Mouse (Mus musculus) megakaryocyte, embryonic 14.5 days (primary cell): ENCODE measurements around the gene Tmem125. TPM values are rescaled to one million over a fixed set of nuclear protein-coding genes. Genes with fewer than 3 reads are reported as not detected.

Source experiments
- H3K27me3 ChIP-seq: replicated peaks from 2 replicates; pipeline ENCODE3; 2012; ENCODE audit warnings: inconsistent platforms
- H3K36me3 ChIP-seq: replicated peaks from 2 replicates; pipeline ENCODE3; 2012; ENCODE audit warnings: low read length, inconsistent platforms, mixed read lengths
- H3K4me1 ChIP-seq: 2 replicates; pipeline ENCODE4 v1.6.1; 2012; ENCODE audit warnings: inconsistent platforms
- H3K4me3 ChIP-seq: replicated peaks from 2 replicates; pipeline ENCODE3; 2012; ENCODE audit warnings: moderate library complexity, mild to moderate bottlenecking, inconsistent platforms
- H3K9me3 ChIP-seq: 2 replicates; pipeline ENCODE4 v1.6.1; 2012; ENCODE audit warnings: inconsistent platforms
- FLI1 ChIP-seq: IDR thresholded peaks from 2 replicates; pipeline ENCODE4 v1.6.1; 2012; ENCODE audit warnings: low read length, inconsistent platforms, mixed read lengths
- GATA1 ChIP-seq: IDR thresholded peaks from 3 replicates; pipeline ENCODE4 v1.6.1; 2012; ENCODE audit warnings: mixed read lengths, low read length, inconsistent platforms, borderline replicate concordance
- polyA plus RNA-seq: library from polyadenylated mRNA; stranded (reverse); fragments of >175 nt; gene quantifications from 2 replicates; pipeline ENCODE4 v1.2.3, GENCODE M21; 2012; ENCODE audit warnings: low replicate concordance; ENCODE audit not compliant: insufficient read depth

The Tmem125 gene
- polyA plus RNA-seq, 1 experiment: 0.22 TPM

- Histone ChIP-seq H3K4me1 (peaks cover 43% of the 10 kb centered on the region), H3K4me3 (no peak overlapping the region), H3K9me3 (no peaks in the 10 kb centered on the region), H3K27me3 (peaks cover 55% of the 10 kb centered on the region), H3K36me3 (no peaks in the 10 kb centered on the region)
- no peak for TF ChIP-seq FLI1
- TF ChIP-seq GATA1: no peak
Measured at GRCm38 (mm10) chr4:118539904-118540303, 3.9 kb downstream of the Tmem125 start.

- peaks cover 9% of the 10 kb centered on the region for H3K36me3 ChIP-seq
- peaks cover 30% of the 10 kb centered on the region for H3K4me1 ChIP-seq
- TF ChIP-seq FLI1 (no peak), GATA1 (no peak)
- peaks cover 37% of the 10 kb centered on the region for H3K27me3 ChIP-seq
- H3K9me3 ChIP-seq: no peaks in the 10 kb centered on the region
- H3K4me3 ChIP-seq: no peak overlapping the region
Measured at GRCm38 (mm10) chr4:118537801-118538200, 6.0 kb downstream of the Tmem125 start.

- Histone ChIP-seq H3K4me1 (peaks cover 32% of the 10 kb centered on the region), H3K27me3 (peaks cover 19% of the 10 kb centered on the region), H3K36me3 (peaks cover 20% of the 10 kb centered on the region), H3K4me3 (no peak overlapping the region), H3K9me3 (no peaks in the 10 kb centered on the region)
- no peak for TF ChIP-seq FLI1
- no peak for TF ChIP-seq GATA1
Measured at GRCm38 (mm10) chr4:118535610-118536009, 8.2 kb downstream of the Tmem125 start.

GRCm38 (mm10) chr4:118533605-118534004 lies 10.2 kb downstream of the Tmem125 start:
- no peaks in the 10 kb centered on the region for H3K9me3 ChIP-seq
- H3K4me3 ChIP-seq: no peak overlapping the region
- peaks cover 24% of the 10 kb centered on the region for H3K4me1 ChIP-seq
- peaks cover 39% of the 10 kb centered on the region for H3K36me3 ChIP-seq
- TF ChIP-seq GATA1 (no peak), FLI1 (no peak)
- peaks cover 11% of the 10 kb centered on the region for H3K27me3 ChIP-seq

- H3K27me3 ChIP-seq: peaks cover 8% of the 10 kb centered on the region
- no peaks in the 10 kb centered on the region for H3K9me3 ChIP-seq
- TF ChIP-seq GATA1 (no peak), FLI1 (no peak)
- H3K4me1 ChIP-seq: peaks cover 26% of the 10 kb centered on the region
- H3K4me3 ChIP-seq: no peak overlapping the region
- H3K36me3 ChIP-seq: peaks cover 44% of the 10 kb centered on the region
Measured at GRCm38 (mm10) chr4:118533156-118533555, 10.7 kb downstream of the Tmem125 start.

GRCm38 (mm10) chr4:118532663-118533062 lies 11.2 kb downstream of the Tmem125 start:
- peaks cover 25% of the 10 kb centered on the region for H3K4me1 ChIP-seq
- H3K27me3 ChIP-seq: peaks cover 7% of the 10 kb centered on the region
- no peak overlapping the region for H3K4me3 ChIP-seq
- no peaks in the 10 kb centered on the region for H3K9me3 ChIP-seq
- peaks cover 48% of the 10 kb centered on the region for H3K36me3 ChIP-seq
- TF ChIP-seq FLI1 (no peak), GATA1 (no peak)

GRCm38 (mm10) chr4:118527720-118528119 lies 16.1 kb downstream of the Tmem125 start:
- no peak for TF ChIP-seq FLI1
- TF ChIP-seq GATA1: no peak
- H3K4me1 ChIP-seq: peaks cover 36% of the 10 kb centered on the region
- no peak overlapping the region for H3K4me3 ChIP-seq
- H3K36me3 ChIP-seq: peaks cover 83% of the 10 kb centered on the region
- H3K27me3 ChIP-seq: no peaks in the 10 kb centered on the region
- no peaks in the 10 kb centered on the region for H3K9me3 ChIP-seq

- TF ChIP-seq FLI1 (no peak), GATA1 (no peak)
- no peaks in the 10 kb centered on the region for H3K27me3 ChIP-seq
- H3K4me1 ChIP-seq: peaks cover 33% of the 10 kb centered on the region
- H3K4me3 ChIP-seq: no peak overlapping the region
- H3K9me3 ChIP-seq: no peaks in the 10 kb centered on the region
- peaks cover 84% of the 10 kb centered on the region for H3K36me3 ChIP-seq
Measured at GRCm38 (mm10) chr4:118527335-118527681, 16.5 kb downstream of the Tmem125 start.

GRCm38 (mm10) chr4:118526408-118527334 lies 17.2 kb downstream of the Tmem125 start, which contains the start of gene 2610528J11Rik:
TSS of gene 2610528J11Rik (plus strand) at chr4:118526999.
- Histone ChIP-seq H3K9me3 (no peaks in the 10 kb centered on the region), H3K4me3 (no peak within 1 kb of the TSS), H3K36me3 (peaks cover 91% of the 10 kb centered on the region), H3K27me3 (no peaks in the 10 kb centered on the region), H3K4me1 (peaks cover 30% of the 10 kb centered on the region)
- TF ChIP-seq FLI1 (no peak), GATA1 (no peak)

GRCm38 (mm10) chr4:118525779-118526178 lies 18.1 kb downstream of the Tmem125 start:
- Histone ChIP-seq H3K4me1 (peaks cover 28% of the 10 kb centered on the region), H3K9me3 (no peaks in the 10 kb centered on the region), H3K36me3 (peaks cover 94% of the 10 kb centered on the region), H3K4me3 (no peak overlapping the region), H3K27me3 (no peaks in the 10 kb centered on the region)
- no peak for TF ChIP-seq GATA1
- no peak for TF ChIP-seq FLI1

- no peak for TF ChIP-seq FLI1
- TF ChIP-seq GATA1: no peak
- Histone ChIP-seq H3K4me3 (no peak overlapping the region), H3K9me3 (no peaks in the 10 kb centered on the region), H3K36me3 (peaks cover 90% of the 10 kb centered on the region), H3K27me3 (no peaks in the 10 kb centered on the region), H3K4me1 (peaks cover 43% of the 10 kb centered on the region)
Measured at GRCm38 (mm10) chr4:118523976-118524375, 19.9 kb downstream of the Tmem125 start.
